Mouse (Mus musculus) forebrain, embryonic 13.5 days (tissue): ENCODE data around the gene Dll4. TPM values are rescaled to one million over a fixed set of nuclear protein-coding genes. Genes with fewer than 3 reads are reported as not detected.

Source experiments
- ATAC-seq: fragments of 200-750 bp; cut with Nextera tagmentation; 2 replicates; pipeline ENCODE4 v1.8.0; 2017
- H3K27ac ChIP-seq: fragments of 300-500 bp; sonication (generic); 2 replicates; pipeline ENCODE4 v1.5.1; 2015; ENCODE audit warnings: inconsistent platforms, mild to moderate bottlenecking, moderate library complexity
- H3K27me3 ChIP-seq: fragments of 300-500 bp; sonication (generic); 2 replicates; pipeline ENCODE4 v1.6.1; 2015; ENCODE audit warnings: mild to moderate bottlenecking, inconsistent platforms
- H3K36me3 ChIP-seq: fragments of 300-500 bp; sonication (generic); 2 replicates; pipeline ENCODE4 v1.6.1; 2015; ENCODE audit warnings: mild to moderate bottlenecking, inconsistent platforms; ENCODE audit not compliant: poor library complexity, severe bottlenecking
- H3K4me1 ChIP-seq: fragments of 300-500 bp; sonication (generic); 2 replicates; pipeline ENCODE4 v1.6.1; 2015; ENCODE audit warnings: inconsistent platforms
- H3K4me2 ChIP-seq: fragments of 300-500 bp; sonication (generic); 2 replicates; pipeline ENCODE4 v1.6.1; 2015; ENCODE audit warnings: inconsistent platforms, mild to moderate bottlenecking, moderate library complexity
- H3K4me3 ChIP-seq: fragments of 300-500 bp; sonication (generic); 2 replicates; pipeline ENCODE4 v1.5.1; 2015; ENCODE audit warnings: mild to moderate bottlenecking, inconsistent platforms
- H3K9ac ChIP-seq: fragments of 300-500 bp; sonication (generic); 2 replicates; pipeline ENCODE4 v1.6.1; 2015; ENCODE audit warnings: mild to moderate bottlenecking, inconsistent platforms
- H3K9me3 ChIP-seq: fragments of 300-500 bp; sonication (generic); replicated peaks from 2 replicates; pipeline ENCODE4 v1.6.1; 2016; ENCODE audit warnings: inconsistent platforms
- WGBS: fragments of 180-500 bp; shearing (Covaris S2); methylation state at CpG from one replicate; pipeline ENCODE4 v1.1.7; 2015; 5-methylcytosine and 5-hydroxymethylcytosine counted together
- polyA plus RNA-seq: library from polyadenylated mRNA; unstranded; fragments of >200 nt; fragmentation: Nextera tagmentation; extraction: Ambion mirVana; gene quantifications from 2 replicates; pipeline ENCODE4 v1.2.1, GENCODE M21; 2015

The Dll4 gene
- polyA plus RNA-seq, 1 experiment from 2014 or later: 4.0 TPM

DNA sequence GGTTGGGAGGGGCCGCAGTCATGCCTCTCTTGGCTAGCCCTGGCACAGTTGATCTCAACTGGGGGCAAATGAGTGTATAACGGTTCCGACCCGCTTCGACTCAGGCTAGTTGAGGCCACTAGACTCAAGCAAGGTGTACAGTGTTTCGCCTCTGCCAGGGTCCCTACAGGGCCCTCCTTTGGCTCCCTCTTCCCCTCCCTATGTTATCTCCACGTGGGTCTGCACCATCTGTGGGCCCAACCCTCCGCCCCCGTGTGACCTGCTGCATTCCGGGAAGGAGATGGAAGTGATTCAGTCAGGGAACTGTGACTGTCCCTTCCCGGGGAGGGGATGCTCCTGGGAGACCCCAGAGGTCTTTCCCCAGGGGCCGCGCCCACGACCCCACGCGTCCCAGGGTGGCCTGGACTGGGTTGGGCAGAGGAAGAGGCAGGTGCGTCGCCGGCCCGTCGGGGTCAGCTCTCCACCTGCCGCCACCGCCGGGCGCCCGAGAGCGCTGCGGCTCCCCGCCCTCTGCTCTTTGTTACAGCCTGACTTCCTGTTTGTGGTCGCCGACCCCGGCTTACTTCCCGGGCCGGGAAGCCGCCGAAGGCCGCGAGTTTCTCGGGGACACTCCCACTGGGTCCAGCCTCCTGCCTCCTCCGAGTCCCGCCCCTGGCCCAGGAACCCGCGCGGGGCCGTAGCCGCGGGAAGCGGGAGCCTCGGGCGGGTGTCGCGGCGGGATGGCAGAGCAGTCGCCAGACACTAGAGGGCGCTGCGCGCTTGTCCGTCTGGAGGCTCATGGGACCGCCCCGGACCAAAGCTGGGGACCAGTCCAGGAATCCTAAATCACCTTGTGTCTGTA lies 12.1 kb downstream of the Dll4 start:
- 8% methylated on average over 60 of the region's 60 CpGs for WGBS
- no peaks in the 10 kb centered on the region for H3K36me3 ChIP-seq
- H3K27me3 ChIP-seq: peaks cover 36% of the 10 kb centered on the region
- no peaks in the 10 kb centered on the region for H3K9me3 ChIP-seq
- H3K4me1 ChIP-seq: peaks cover 5% of the 10 kb centered on the region
- 0 out of 2 replicates have a peak overlapping the region, but pooled peaks have one; percentile 22 for H3K27ac ChIP-seq
- peak overlapping the region; percentile 82 for H3K9ac ChIP-seq
- H3K4me3 ChIP-seq: peak overlapping the region; percentile 59
- H3K4me2 ChIP-seq: peak overlapping the region; percentile 78
- ATAC-seq: peak; percentile 87

GRCm38 (mm10) chr2:119344537-119345138 lies 19.1 kb downstream of the Dll4 start:
- Histone ChIP-seq H3K9me3 (no peaks in the 10 kb centered on the region), H3K36me3 (no peaks in the 10 kb centered on the region), H3K4me3 (no peak overlapping the region), H3K4me1 (no peaks in the 10 kb centered on the region), H3K9ac (no peak overlapping the region), H3K27ac (no peak overlapping the region), H3K27me3 (peaks cover 6% of the 10 kb centered on the region), H3K4me2 (no peak overlapping the region)
- ATAC-seq: no peak
- 56% methylated on average over 6 of the region's 6 CpGs for WGBS

DNA sequence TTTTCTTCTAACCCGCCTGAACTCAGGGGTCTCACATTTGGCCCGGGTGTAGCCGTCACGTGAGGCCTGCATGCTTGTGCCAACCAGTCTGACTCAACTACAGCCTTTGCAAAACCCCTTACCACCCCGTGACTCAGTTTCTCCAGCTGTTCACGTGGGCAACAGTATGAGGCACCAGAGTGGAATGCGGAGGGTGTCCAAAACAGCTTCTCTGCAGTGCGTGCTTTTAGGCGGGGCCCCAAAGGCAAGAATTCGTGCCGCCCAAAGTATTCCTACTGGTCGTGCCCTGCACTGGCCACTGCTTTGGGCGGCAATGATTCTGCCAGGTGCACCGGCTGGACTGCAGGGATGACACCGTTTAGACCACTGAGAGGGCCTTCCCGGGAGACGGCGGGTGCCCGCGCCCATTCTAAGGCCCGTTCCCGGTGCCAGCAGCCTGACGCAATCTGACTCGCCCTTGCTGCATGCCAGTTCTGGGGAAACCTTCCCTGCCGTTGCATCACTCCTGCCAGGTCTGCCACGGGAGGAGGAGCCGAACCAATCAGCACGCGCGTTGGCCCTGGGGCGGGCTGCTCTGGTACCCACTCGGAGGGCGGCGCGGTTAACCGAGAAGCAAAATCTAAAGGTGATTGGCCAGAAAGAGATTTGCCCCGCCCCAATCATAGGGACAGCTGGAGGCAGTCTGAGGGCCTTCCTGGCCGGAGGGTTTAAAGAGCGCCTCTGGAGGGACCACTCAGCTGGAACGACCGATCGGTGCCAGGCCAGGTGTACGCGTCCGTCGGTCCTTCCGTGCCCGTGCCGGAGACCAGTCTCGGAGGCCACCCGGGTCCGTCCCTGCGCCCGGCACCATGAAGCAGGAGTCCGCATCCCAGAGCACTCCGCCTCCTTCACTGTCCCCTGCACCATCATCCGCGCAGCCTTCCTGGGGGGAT lies 25.2 kb downstream of the Dll4 start, which contains the start of gene Chac1:
Gene Chac1 (plus strand): TSS at position 675 of the 932 bp plus-strand sequence.
- Histone ChIP-seq H3K9me3 (no peaks in the 10 kb centered on the region), H3K9ac (peak within 1 kb of the TSS; percentile 72), H3K4me1 (peaks cover 8% of the 10 kb centered on the region; the same call in 1 of the 2 replicates), H3K4me3 (peak within 1 kb of the TSS; percentile 62), H3K27ac (no peak within 1 kb of the TSS), H3K36me3 (no peaks in the 10 kb centered on the region), H3K27me3 (peaks cover 32% of the 10 kb centered on the region), H3K4me2 (peak within 1 kb of the TSS; percentile 92)
- 5% methylated on average over 58 of the region's 58 CpGs for WGBS
- ATAC-seq: peak; percentile 99

DNA sequence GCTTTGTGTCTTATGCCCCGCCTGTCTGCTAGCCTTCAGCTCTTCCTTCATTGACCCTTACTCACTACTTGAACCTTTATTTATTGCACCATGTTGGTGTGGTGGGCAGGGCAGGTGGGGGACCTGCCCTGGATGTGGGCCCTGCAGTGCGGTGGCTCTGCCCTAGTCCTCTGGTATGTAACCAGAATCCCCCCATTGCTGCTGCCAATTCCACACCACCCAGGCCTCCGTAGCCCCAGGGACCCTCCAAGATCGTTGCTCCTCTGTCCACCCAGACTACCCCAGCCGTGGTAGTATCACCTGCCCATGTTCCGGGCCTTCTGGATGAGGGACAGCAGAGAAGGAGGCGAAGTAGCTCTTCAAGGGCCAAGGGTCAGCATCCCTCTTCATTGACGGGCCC lies 28.1 kb downstream of the Dll4 start:
- H3K9me3 ChIP-seq: no peaks in the 10 kb centered on the region
- H3K27ac ChIP-seq: no peak overlapping the region
- no peak overlapping the region for H3K4me3 ChIP-seq
- 87% methylated on average over 8 of the region's 8 CpGs for WGBS
- no peak overlapping the region for H3K9ac ChIP-seq
- no peak overlapping the region for H3K4me2 ChIP-seq
- peaks cover 32% of the 10 kb centered on the region for H3K27me3 ChIP-seq
- H3K36me3 ChIP-seq: no peaks in the 10 kb centered on the region
- peaks cover 8% of the 10 kb centered on the region; the same call in 1 of the 2 replicates for H3K4me1 ChIP-seq
- ATAC-seq: no peak

GRCm38 (mm10) chr2:119355089-119355488 lies 29.5 kb downstream of the Dll4 start:
- no peak for ATAC-seq
- no peak overlapping the region for H3K9ac ChIP-seq
- peaks cover 24% of the 10 kb centered on the region for H3K27me3 ChIP-seq
- H3K4me2 ChIP-seq: no peak overlapping the region
- no peaks in the 10 kb centered on the region for H3K36me3 ChIP-seq
- no peaks in the 10 kb centered on the region for H3K9me3 ChIP-seq
- H3K4me1 ChIP-seq: peaks cover 7% of the 10 kb centered on the region; the same call in 1 of the 2 replicates
- H3K27ac ChIP-seq: no peak overlapping the region
- WGBS: 81% methylated on average over 3 of the region's 3 CpGs
- H3K4me3 ChIP-seq: no peak overlapping the region

GRCm38 (mm10) chr2:119355651-119356050 lies 30.1 kb downstream of the Dll4 start:
- no peak overlapping the region for H3K4me3 ChIP-seq
- H3K4me1 ChIP-seq: peaks cover 2% of the 10 kb centered on the region; the same call in 1 of the 2 replicates
- H3K27me3 ChIP-seq: peaks cover 18% of the 10 kb centered on the region
- no peak overlapping the region for H3K9ac ChIP-seq
- H3K36me3 ChIP-seq: no peaks in the 10 kb centered on the region
- H3K27ac ChIP-seq: no peak overlapping the region
- H3K9me3 ChIP-seq: peaks cover 2% of the 10 kb centered on the region
- ATAC-seq: no peak
- WGBS: 20% methylated on average over 7 of the region's 7 CpGs
- H3K4me2 ChIP-seq: no peak overlapping the region

- ATAC-seq: no peak
- H3K4me1 ChIP-seq: no peaks in the 10 kb centered on the region; the same call in 1 of the 2 replicates
These were observed 30.7 kb downstream of the Dll4 start for GRCm38 (mm10) chr2:119356310-119356709.

GRCm38 (mm10) chr2:119356805-119357204 lies 31.2 kb downstream of the Dll4 start:
- H3K36me3 ChIP-seq: peaks cover 5% of the 10 kb centered on the region; the same call in 1 of the 2 replicates
- H3K9ac ChIP-seq: no peak overlapping the region
- H3K27ac ChIP-seq: no peak overlapping the region
- H3K27me3 ChIP-seq: peaks cover 10% of the 10 kb centered on the region
- no peak overlapping the region for H3K4me2 ChIP-seq
- ATAC-seq: no peak
- no peak overlapping the region for H3K4me3 ChIP-seq
- H3K9me3 ChIP-seq: peaks cover 14% of the 10 kb centered on the region
- no peaks in the 10 kb centered on the region for H3K4me1 ChIP-seq
- 90% methylated on average over 5 of the region's 5 CpGs for WGBS

More at GRCm38 (mm10) chr2:119356310-119356709, 30.7 kb downstream of the Dll4 start:
- Histone ChIP-seq H3K36me3 (no peaks in the 10 kb centered on the region; the same call in 1 of the 2 replicates), H3K27ac (no peak overlapping the region), H3K9me3 (peaks cover 9% of the 10 kb centered on the region), H3K4me3 (no peak overlapping the region), H3K27me3 (peaks cover 15% of the 10 kb centered on the region), H3K4me2 (no peak overlapping the region), H3K9ac (no peak overlapping the region)

DNA sequence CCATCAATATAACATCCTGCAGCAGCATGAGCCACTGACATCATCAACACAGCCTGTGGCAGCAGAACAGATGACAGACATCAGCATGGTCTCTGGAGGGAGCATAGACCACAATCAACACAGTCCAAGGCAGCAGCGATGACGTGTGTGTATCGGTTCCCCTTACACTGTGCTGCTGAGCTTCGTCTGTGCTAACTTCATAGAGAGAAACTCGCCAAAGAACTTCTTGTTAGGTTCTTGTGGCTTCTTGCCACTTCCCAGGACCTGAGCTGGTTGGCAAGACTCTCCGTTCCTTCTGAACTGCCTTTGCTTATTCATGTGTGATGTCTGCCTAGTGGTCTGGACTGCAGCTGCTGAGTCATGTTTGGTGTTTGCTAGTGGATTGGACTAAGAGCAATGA lies 32.7 kb downstream of the Dll4 start:
- H3K27ac ChIP-seq: no peak overlapping the region
- no peak overlapping the region for H3K9ac ChIP-seq
- H3K9me3 ChIP-seq: peaks cover 17% of the 10 kb centered on the region
- WGBS: 91% methylated on average over 6 of the region's 6 CpGs
- H3K36me3 ChIP-seq: peaks cover 9% of the 10 kb centered on the region; the same call in 1 of the 2 replicates
- peaks cover 7% of the 10 kb centered on the region for H3K27me3 ChIP-seq
- ATAC-seq: no peak
- H3K4me1 ChIP-seq: no peaks in the 10 kb centered on the region
- no peak overlapping the region for H3K4me3 ChIP-seq
- H3K4me2 ChIP-seq: no peak overlapping the region

DNA sequence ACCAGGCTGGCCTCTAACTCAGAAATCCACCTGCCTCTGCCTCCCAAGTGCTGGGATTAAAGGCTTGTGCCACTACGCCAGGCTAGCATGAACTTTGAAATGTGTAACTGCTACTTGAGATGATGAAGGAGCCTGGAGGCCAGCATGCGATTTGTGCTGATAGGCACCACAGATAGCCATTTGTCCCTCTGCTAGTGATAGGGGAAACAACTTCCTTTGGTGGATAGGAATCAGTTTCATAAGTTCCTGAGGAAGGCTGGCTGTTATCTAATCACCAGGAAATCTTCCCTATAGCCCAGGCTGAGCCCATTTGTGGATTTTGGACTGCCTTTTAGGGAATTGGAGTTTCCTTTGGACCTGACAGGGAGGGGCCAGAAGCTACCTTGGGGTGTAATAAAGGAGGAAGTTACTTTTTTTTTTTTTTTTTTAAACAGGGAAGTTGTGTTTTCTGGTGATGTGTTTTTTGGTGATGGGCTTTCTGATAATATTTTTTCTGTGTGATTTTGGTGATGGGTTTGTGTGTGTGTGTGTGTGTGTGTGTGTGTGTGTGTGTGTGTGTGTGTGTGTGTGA lies 34.2 kb downstream of the Dll4 start:
- Histone ChIP-seq H3K4me1 (no peaks in the 10 kb centered on the region), H3K27ac (no peak overlapping the region), H3K4me2 (no peak overlapping the region), H3K9me3 (peaks cover 17% of the 10 kb centered on the region), H3K4me3 (no peak overlapping the region), H3K9ac (no peak overlapping the region), H3K36me3 (peaks cover 9% of the 10 kb centered on the region; the same call in 1 of the 2 replicates), H3K27me3 (no peaks in the 10 kb centered on the region)
- ATAC-seq: no peak
- WGBS: 90% methylated on average over 2 of the region's 2 CpGs

GRCm38 (mm10) chr2:119364969-119365368 lies 39.4 kb downstream of the Dll4 start:
- H3K4me1 ChIP-seq: no peaks in the 10 kb centered on the region
- H3K9ac ChIP-seq: no peak overlapping the region
- no peak overlapping the region for H3K27ac ChIP-seq
- no peak overlapping the region for H3K4me3 ChIP-seq
- peaks cover 17% of the 10 kb centered on the region for H3K9me3 ChIP-seq
- peaks cover 26% of the 10 kb centered on the region for H3K36me3 ChIP-seq
- WGBS: 97% methylated on average over 3 of the region's 3 CpGs
- ATAC-seq: no peak
- H3K4me2 ChIP-seq: no peak overlapping the region
- H3K27me3 ChIP-seq: no peaks in the 10 kb centered on the region
